Mouse (Mus musculus): ENCODE measurements around the gene Zcwpw1.

Zcwpw1 gene

DNA sequence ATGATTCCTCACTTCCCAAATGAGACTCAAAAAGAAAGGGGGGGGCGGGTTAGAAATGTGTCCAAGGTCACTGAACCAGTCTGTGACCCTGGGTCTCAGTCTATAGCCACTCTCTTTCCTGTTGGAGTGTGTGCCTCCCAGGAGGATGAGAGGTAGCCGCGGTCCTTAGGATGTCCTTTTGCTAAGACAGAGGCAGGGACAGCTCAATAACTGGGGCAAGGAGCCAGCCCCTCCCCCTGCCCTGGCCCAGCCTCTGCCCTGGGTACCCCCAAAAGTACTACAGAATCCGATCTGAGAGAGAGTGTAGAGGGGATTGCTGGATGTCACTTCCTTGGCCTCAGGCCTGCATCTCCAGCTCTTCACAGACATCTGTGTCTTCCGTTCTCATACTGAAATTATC is 32.2 kb upstream of the Zcwpw1 start:
- no peak for DNase-seq (ENCODE audit: low spot score)

DNA sequence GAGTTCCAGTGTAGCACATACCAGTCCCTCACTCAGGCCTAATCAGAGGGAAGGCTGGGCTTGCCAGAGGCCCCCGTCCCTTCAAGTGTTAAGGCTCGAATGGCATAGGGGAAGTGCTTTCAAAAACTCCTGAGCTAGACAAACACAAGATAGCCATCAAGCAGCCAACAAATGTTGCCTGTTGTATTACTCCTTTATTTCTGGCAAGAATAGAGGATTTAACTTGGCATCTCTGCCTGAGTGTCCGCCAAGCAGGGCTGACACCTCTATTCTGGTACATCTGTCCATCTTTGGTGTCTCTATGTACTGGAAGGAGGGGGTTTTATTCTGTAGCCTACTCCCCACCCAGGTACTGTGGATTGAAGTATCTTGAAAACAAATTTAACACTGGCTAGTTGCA is 31.5 kb upstream of the Zcwpw1 start:
- no peak for DNase-seq (ENCODE audit: low spot score)

DNA sequence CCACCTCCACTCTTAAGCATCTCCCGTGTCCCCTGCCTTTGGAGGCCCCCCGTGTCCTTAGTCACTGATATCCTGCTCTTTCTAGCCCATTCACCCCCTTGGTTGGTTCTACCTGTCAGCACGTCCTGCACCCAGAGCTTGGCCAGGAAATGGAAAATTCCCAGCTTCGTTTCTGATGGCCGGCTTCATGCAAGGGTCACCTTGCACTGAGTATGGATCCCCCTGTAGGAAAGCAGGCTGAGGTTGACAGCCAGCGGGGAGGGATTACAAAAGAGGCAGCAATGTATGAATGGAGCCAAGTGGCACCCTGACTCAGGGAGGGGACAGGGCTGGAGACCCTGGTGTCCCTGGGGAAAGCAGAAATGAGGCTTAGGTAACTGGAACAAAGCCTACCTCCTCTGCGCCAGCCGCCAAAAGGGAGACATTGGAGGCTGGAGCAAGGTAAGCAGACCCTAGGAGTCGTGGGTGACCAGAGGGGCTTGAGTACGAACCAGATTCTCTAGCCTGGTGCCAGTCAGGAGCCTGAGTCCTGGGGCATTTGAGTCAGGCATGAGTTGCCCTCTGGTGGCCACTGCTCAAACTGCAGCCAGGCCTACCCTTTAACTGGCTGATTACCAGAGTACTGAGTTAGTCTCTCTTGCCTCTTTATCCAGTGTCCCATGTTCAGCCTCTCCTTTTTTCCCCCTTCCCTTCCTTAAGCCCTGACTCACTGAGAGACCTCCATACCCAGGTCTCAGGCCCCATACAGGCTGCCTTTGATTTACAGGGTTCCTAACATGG is 30.5 kb upstream of the Zcwpw1 start:
- DNase-seq (ENCODE audit: low spot score): peak; percentile 82

DNA sequence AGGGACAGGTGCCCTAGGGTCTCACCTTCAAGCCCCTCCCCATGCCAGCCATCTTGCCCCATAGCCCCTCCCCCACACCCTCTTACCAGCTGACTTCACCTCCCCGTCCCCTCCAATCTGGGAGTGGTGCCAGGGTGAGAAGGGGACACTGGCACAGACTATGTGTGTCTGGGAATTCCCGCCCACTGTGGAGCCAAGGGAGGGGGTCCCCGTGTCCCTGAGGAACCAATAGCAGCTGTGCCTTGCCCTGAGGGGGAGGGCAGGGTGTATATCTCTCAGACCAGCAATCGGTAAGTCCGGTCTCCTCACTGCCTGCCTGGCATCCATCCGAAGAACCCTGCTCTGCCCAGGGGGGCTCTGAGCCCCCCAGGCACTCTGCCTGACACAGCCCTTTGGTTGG is 29.7 kb upstream of the Zcwpw1 start:
- no peak for DNase-seq (ENCODE audit: low spot score)

DNA sequence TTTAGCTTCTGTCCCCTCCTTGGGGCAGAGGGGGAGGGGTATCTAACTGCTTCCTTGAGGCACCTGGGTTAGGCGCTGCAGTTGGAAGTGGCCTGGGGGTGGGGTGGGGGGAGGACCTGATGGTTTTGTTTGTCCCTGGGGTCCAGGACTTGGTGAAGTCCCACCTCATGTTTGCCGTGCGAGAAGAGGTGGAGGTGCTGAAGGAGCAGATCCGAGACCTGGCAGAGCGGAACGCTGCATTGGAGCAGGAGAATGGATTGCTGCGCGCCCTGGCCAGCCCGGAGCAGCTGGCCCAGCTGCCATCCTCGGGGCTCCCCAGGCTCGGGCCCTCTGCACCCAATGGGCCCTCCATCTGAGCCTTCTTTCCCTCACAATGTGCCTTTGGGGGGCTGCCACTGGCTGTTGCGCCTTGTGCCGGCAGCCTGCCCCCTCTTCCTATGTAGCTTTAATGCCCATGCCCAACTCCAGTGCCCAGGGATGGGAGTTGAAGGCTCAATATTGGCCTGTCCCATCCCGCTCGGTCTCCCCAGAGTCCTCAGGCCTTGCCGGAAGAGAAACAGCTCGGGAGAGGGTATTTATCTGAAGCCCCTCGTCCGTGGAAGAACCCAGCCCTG is 28.6 kb upstream of the Zcwpw1 start:
- DNase-seq (ENCODE audit: low spot score): no peak

DNA sequence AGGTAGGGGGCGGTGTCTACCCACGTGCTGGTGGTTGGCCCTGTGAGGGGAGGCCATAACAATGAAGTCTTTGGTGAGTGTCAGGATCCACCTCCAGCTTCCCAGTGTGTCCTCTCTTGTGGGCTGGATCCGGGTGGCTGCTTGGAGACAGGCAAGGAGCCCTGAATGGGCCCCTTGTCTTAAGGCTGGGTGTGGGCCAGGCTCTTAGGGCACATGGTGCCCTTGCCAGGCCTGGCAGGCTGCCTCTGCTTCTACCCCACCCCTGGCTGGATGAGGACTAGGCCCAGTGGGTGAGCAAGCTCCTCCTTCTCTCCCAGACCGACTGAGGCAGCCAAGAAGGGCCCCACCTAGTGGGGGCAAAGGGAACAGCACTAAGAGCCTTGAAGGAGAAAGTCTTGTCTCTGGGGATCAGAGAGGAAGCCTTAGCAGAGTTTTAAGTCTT is 27.6 kb upstream of the Zcwpw1 start:
- peak; percentile 85 for DNase-seq (ENCODE audit: low spot score)

DNA sequence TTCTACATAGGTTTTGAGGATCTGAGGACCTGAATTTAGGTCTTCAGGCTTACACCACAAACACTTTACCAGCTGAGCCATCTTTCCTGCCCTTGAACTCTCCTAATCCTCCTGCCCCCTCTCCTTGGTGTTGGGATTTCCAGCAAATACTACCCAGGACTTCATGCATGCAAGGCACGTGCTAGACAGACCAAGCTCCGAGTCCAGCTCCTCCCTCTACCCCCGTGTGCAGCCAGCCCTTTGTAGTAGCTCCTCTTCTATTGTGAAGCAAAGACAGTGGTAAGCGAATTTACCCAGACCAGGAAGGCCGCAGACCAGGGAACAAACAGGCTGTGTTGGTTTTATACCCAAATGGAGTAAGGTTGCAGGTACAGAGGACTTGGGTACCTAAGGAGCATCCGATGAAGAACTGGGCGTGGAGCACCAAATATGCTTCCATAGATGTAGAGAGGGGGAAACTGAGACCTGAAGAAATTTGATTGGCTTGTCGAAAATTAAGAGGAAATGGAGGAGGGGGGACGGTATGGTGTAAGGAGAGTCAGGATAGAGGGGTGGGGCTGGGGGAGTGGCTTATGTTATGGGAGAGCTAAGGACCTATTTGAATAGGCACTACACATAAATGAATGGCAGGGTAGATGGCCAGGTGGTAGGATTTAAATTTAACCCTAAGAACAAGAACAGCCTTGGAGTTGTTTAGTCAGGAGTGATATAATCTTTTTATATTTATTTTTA is 22.8 kb upstream of the Zcwpw1 start:
- no peak for DNase-seq (ENCODE audit: low spot score)

DNA sequence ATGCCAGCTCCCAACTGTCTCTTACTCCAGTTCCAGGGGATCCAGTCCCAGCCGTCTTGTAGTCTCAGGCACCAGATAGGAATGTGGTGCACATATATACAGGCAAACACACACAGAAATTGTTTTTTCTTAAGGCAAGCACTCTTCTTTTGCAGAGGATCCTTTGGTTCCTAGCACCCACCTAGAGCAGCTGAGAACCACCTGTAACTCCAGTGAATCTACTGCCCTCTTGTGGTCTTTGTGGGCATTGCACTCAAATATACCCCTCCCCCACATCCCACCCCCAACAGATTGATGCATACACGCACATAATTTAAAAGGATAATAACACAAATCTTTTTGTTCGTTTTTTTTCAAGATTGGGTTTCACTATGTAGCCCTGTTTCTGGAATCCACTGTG is 21.3 kb upstream of the Zcwpw1 start:
- DNase-seq (ENCODE audit: low spot score): no peak

DNA sequence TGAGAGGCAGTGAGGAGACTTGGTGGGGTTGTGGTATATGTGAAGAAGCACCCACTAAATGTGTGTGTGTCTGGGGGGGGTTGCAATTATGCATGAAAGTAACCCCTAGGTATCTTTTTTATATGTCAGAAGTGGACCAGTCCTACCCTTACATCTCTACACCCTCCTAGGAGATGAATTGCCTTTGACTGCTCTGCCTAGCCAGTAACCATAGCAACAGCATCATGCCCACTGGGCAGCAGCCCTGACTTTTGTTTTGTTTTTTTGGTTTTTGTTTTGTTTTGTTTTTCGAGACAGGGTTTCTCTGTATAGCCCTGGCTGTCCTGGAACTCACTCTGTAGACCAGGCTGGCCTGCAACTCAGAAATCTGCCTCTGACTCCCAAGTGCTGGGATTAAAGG is 19.1 kb upstream of the Zcwpw1 start:
- no peak for DNase-seq (ENCODE audit: low spot score)

DNA sequence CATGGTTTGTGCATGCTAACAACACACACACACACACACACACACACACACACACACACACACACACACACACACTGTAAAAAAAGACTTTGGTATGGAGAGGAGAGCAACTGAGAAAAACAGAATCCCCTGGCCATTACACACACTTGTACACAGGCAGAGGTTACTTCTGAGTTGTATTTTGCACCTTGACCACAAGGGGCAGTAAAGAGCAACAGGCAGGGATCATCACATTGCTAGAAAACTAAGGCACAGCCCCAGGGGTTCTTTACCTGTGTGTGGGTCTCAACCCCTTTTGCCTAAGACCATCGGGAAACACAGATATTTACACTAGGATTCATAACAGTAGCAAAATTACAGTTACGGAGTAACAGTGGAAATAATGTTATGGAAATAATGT is 16.9 kb upstream of the Zcwpw1 start:
- DNase-seq (ENCODE audit: low spot score): no peak

DNA sequence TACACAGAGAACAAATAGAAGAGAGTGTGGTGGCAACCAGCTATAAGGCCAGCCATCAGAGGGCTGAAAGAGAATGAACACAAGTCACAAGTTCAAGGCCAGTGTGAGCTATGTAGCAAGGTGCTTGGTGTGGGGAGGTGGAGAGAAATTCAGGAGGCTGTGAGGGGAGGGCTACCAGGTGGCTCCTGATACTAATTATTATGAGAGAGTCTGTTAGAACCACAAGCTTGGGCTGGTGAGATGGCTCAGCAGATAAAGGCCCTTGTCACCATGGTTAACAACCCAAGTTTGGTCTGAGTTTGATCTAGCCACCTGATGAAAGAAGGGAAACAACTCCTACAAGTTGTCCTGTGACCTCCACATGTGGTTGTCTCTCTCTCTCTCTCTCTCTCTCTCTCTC is 14.8 kb upstream of the Zcwpw1 start:
- DNase-seq (ENCODE audit: low spot score): no peak

DNA sequence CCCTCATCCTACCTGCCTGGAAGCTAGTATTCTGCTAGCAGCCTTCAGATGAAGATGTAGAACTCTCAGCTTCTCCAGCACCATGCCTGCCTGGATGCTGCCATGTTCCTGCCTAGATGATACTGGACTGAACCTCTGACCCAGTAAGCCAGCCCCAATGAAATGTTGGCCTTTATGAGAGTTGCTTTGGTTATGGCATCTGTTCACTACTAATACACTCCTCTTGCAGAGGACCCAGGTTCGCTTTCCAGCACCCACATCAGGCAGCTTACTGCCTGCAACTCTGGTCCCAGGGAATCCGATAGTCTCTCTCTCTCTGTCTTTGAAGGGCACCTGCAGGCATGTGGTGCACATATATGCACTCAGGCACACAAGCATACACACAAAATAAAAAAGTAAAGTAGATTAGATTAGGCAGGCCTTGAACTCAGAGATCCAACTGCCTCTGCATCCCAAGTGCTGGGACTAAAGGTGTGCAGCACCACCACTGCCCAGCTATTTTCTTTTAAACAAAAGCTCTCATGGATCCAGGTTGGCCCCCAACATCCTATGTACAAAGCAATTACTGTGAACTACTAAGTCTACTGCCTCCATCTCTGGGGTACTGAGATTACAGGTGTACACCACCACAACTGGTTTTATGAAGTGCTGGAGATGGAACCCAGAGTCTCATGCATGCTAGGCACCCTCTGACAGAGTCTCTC is 11.9 kb upstream of the Zcwpw1 start:
- no peak for DNase-seq (ENCODE audit: low spot score)

DNA sequence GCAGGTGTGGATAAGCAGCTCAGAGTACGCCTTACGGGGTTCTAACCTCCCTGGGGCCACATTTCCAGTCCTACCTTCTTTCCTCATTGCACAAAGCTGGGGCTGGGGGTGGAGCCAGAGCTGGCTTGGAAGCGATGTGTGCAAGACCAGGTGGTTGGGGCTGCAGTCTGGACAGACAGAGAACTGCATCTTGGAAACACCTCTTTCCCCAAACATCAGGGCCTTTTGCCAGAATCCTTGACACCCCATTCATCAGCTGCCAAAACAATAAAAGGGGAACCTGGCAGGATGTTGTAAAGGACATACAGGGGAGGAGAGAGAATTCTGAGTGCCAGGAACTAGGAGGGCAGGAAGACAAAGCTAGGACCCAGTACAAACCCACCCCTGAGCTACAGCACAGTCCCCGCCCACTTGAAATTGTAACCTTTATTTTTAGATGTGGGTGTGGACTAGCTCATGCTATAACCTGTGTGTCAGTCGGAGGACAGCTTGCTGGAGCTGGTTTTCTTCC is 11.1 kb upstream of the Zcwpw1 start:
- no peak for DNase-seq (ENCODE audit: low spot score)

DNA sequence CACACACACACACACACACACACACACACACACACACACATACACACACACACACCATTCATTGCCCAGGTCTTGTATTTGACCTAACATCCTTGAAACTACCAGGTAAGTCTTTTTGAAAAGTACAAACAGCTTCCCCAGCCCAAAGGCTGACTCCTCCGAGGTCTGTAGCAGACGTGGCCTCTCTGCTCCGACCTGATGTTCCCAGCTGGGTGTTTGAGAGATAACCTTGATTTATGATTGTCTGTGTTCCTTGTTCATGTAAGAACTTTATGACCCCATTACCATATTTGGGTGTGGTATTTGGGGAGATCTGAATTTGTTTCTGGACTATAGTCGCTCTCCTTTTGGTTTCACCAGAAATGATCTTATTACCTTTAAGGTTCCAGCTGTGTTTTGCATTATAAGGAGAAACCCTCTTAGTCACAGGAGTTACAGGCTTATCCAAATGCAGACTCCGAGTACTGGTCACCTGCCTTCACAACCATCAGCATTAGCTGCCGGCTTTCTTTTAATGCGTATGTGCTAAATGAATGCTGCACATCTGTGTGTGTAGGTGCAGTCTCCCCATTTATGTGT is 10.2 kb upstream of the Zcwpw1 start:
- no peak for DNase-seq (ENCODE audit: low spot score)

DNA sequence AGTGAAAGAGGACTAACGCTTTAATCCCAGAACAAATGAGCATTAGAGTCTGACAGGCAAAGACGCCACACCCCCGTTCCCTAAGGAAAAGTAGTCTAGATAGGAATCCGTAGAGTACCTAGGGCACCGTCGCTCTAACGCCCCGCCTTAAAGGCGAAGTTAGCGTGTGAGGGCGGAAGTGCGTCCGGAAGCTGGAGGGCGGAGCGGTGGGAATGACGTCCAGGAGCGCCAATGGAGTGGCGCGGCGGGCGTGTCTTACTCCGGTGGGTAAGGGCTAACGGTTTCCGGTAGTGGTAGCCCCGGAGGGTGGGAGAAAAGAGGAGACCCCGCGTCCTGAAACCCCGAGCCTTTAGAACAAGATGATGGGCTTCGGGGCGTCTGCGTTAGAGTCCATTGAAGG is 9.0 kb upstream of the Zcwpw1 start, which contains the start of gene Ppp1r35:
Gene Ppp1r35 (plus strand): TSS at position 215 of the 400 bp plus-strand sequence.
- DNase-seq (ENCODE audit: low spot score): peak; percentile 95

DNA sequence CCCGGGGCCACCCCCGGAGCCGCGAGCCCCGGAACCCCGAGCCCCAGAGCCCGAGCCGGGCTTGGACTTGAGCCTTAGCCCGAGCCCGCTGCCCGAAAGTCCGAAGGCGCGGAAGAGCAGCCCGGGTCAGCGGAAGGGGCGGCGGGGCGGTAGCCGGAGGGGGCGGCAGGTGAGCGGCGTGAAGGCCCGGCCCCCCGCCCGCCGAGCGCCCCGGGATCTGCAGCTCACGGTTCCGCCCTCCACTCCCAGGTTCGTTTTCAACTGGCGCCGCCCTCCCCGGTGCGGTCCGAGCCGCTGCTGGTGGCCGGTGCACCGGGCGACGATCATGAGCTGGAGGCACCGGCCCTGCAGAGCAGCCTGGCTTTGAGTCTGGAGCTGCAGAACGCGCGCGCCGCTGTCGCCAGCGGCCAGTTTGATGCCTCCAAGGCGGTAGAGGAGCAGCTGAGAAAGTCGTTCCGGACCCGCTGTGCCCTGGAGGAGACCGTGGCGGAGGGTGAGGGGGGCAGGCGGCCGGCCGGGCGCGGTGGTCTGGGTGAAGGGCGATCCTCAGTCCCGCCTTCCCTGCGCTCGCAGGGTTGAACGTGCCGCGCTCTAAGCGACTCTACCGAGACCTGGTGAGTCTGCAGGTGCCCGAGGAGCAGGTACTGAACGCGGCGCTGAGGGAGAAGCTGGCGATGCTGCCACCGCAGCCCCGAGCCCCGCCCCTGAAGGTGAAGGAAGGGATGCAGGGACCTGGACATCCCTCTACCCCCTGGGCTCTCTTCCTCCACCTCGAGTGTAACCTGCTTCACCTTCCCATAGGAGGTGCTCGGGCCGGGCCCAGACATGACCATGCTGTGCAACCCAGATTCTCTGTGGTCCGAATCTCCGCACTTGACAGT is 8.3 kb upstream of the Zcwpw1 start:
- no peak for DNase-seq (ENCODE audit: low spot score)

DNA sequence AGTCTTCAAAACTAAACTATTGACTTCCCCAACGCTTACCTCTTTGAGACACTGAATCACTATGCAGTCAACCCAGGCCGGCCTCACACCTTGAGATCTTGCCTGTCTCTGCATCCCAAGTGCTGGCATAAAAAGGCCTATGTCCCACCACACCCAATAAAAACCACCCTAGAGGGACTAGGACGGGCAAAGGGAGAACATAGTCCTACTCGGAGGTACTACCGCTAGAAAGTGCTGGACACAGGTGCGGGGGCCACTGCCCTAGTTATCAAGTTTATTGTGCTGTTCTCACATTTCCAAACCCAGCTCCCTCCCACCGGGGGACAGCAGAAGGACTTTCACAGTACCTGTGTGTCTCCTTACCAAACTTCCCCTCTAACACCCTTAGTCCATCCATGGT is 5.9 kb upstream of the Zcwpw1 start:
- DNase-seq (ENCODE audit: low spot score): no peak

DNA sequence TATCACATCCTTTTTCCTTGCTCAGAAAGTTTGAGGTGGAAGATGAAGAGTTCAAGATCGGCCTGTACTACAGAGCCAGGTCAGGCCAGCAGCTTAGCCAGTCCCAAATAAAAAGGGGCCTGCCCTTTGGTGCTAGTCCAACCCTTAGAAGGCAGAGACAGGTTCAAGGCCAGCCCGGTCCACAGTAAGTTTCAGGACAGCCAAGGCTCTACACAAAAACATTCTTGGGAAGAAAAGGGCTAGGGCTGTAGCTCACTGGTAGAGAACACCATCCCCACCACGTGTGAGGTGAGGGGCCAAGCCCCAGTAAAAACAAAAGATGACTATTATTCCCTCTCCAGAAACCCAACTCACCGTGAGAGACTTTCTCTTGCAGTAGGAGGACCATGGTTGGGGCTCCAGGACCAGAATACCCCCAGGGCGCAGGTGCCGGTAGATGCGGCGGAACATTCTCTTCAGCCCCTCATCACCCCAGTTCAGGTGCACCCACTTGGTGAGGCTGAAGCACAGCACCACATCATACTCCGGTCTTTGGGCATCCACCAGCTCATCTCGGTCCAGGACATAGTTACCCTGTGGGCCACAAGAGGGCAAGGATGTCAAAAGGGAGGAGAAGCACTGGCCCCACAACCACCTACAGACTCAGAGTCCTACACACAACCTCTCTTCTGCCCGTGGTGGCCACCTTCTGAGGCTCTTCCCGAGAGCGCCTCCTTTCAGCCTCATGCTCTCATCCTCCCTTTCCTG is 4.6 kb upstream of the Zcwpw1 start:
- no peak for DNase-seq (ENCODE audit: low spot score)

DNA sequence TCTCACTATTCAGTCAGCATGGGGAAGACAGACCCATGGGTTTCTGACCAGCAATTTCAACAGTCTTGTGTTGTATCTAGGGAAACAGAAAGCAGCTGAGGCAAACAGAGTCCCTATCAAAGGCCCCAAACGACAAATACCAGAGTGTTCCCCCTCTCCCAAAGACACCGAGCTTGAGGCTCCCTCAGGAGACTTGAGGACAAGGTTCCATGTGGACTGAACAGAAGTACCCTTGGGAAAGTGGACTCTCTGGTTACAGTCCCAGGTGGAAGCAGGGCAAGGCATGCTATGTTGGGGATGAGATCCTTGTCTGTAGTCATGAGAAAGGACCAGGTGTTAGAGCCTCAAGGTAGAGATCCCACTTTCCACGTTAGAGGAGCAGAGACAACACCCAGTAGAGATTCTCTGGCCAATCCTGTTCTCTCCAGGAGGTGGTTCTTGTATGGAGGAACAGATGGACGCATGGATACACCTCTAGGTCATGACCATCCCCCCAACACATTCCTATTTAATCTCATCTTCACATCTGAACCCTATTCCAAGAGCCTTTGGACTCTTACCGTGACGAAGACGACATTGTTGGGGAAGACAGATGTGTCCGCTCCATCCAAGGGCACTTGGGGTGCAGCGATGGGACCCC is 3.6 kb upstream of the Zcwpw1 start:
- DNase-seq (ENCODE audit: low spot score): no peak

DNA sequence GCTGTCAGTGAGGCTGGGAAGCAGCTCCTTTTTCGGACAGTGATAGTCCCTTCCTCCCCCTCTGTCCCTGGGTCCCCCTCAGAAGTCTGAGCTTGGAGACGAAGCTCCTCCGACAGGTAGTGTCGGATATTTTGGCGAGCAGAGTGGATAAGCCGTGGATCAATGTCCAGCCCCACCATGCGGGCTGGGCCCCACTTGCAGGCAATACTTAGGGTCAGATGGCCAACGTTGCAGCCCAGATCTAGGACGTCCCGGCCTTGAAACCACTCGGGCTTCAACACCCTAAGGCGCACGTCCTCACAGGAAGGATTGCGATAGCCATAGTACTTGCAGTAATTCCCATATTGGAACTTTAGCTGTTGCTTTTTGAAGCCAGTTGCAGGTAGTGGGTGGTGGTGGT is 3.1 kb upstream of the Zcwpw1 start:
- DNase-seq (ENCODE audit: low spot score): no peak

All from ovary, postnatal 14 days (tissue).